Mouse (Mus musculus) G1E (cell line): ENCODE data around the gene Rbms2. TPM values are rescaled to one million over a fixed set of nuclear protein-coding genes. Genes with fewer than 3 reads are reported as not detected.
A peak's percentile ranks its signal among the peaks of the same experiment; 100 is the strongest.

ENCODE experiments used
- ATAC-seq: 2 replicates; pipeline ENCODE4 v1.8.0; 2016; ENCODE audit warnings: mild to moderate bottlenecking; ENCODE audit not compliant: insufficient number of reproducible peaks, poor library complexity, low FRiP score, severe bottlenecking; ENCODE audit errors: extremely low read depth
- DNase-seq: peaks from one replicate; pipeline ENCODE4 v3.0.0; 2012; ENCODE audit warnings: low spot score
- H3K27me3 ChIP-seq: 2 replicates; pipeline ENCODE4 v1.6.1; 2012; ENCODE audit warnings: mild to moderate bottlenecking, low read length, inconsistent platforms; ENCODE audit not compliant: insufficient read depth
- H3K36me3 ChIP-seq: replicated peaks from 2 replicates; pipeline ENCODE3; 2012; ENCODE audit warnings: mild to moderate bottlenecking, inconsistent platforms
- H3K4me1 ChIP-seq: 2 replicates; pipeline ENCODE4 v1.6.1; 2012; ENCODE audit warnings: low read depth, low read length, inconsistent platforms, mixed read lengths; ENCODE audit not compliant: insufficient read depth
- H3K4me3 ChIP-seq: 2 replicates; pipeline ENCODE4 v1.5.1; 2012; ENCODE audit warnings: low read depth, mild to moderate bottlenecking, inconsistent platforms, low read length, moderate library complexity, mixed read lengths
- H3K9me3 ChIP-seq: replicated peaks from 2 replicates; pipeline ENCODE4 v1.6.1; 2012; ENCODE audit warnings: inconsistent platforms
- CTCF ChIP-seq: IDR thresholded peaks from 2 replicates; pipeline ENCODE4 v1.5.1; 2012; ENCODE audit warnings: low read depth, low read length, inconsistent platforms, mixed read lengths
- GATA1 ChIP-seq: IDR thresholded peaks from 2 replicates; pipeline ENCODE4 v1.6.1; 2012; ENCODE audit warnings: borderline replicate concordance, low read length, inconsistent platforms, mixed read lengths
- GATA2 ChIP-seq: IDR thresholded peaks from 2 replicates; pipeline ENCODE4 v1.6.1; 2012; ENCODE audit warnings: low read depth, low read length, inconsistent platforms, borderline replicate concordance
- POLR2AphosphoS5 ChIP-seq: IDR thresholded peaks from 2 replicates; pipeline ENCODE4 v1.6.1; 2012; ENCODE audit warnings: low read depth, low read length, inconsistent platforms; ENCODE audit not compliant: insufficient replicate concordance
- TAL1 ChIP-seq: conservative IDR thresholded peaks from 2 replicates; pipeline ENCODE4 v1.6.1; 2012; ENCODE audit warnings: low read depth, low read length, inconsistent platforms, mixed read lengths
- polyA plus RNA-seq: library from polyadenylated mRNA; stranded (reverse); fragments of >175 nt; gene quantifications from 2 replicates; pipeline ENCODE4 v1.2.3, GENCODE M21; 2012
- total RNA-seq, 2 experiments: library from RNA; stranded (forward) in 1 of 2; stranded (reverse) in 1 of 2; fragments of 200-1000 nt in 1 of 2; fragments of >200 nt in 1 of 2; fragmentation: Nextera tagmentation in 1 of 2; gene quantifications; 2 replicates each; pipeline ENCODE4 v1.2.3; 2014 to 2017

Gene Rbms2
- total and polyA plus RNA-seq, 3 experiments = 8.3 to 32.1 (median 11.3) TPM

GRCm38 (mm10) chr10:128084160-128084559 is 95.9 kb downstream of the Rbms2 start:
- Histone ChIP-seq H3K4me1 (peaks cover 47% of the 10 kb centered on the region), H3K27me3 (no peaks in the 10 kb centered on the region), H3K36me3 (peaks cover 55% of the 10 kb centered on the region), H3K9me3 (no peaks in the 10 kb centered on the region), H3K4me3 (peak overlapping the region; percentile 81)
- DNase-seq = no peak
- ATAC-seq = no peak
- TF ChIP-seq TAL1 = no peak
- TF ChIP-seq GATA1 = no peak
- no peak for TF ChIP-seq GATA2
- TF ChIP-seq POLR2AphosphoS5 = no peak; the same call in 1 of the 2 replicates
- TF ChIP-seq CTCF = no peak

GRCm38 (mm10) chr10:128083688-128084087 is 96.4 kb downstream of the Rbms2 start:
- peaks cover 52% of the 10 kb centered on the region for H3K36me3 ChIP-seq
- no peak for DNase-seq
- peaks cover 43% of the 10 kb centered on the region for H3K4me1 ChIP-seq
- no peaks in the 10 kb centered on the region for H3K27me3 ChIP-seq
- TF ChIP-seq POLR2AphosphoS5 (peak; percentile 62; the same call in 1 of the 2 replicates), CTCF (no peak)
- no peaks in the 10 kb centered on the region for H3K9me3 ChIP-seq
- ATAC-seq = no peak
- peak overlapping the region; percentile 81 for H3K4me3 ChIP-seq

- TF ChIP-seq GATA2 (no peak), POLR2AphosphoS5 (no peak), TAL1 (no peak), GATA1 (no peak), CTCF (no peak)
- H3K4me1 ChIP-seq = peaks cover 36% of the 10 kb centered on the region
Measured at GRCm38 (mm10) chr10:128082880-128083421, 97.1 kb downstream of the Rbms2 start, which contains the start of gene Atp5b. TSS of gene Atp5b (plus strand) at chr10:128083273.

DNA sequence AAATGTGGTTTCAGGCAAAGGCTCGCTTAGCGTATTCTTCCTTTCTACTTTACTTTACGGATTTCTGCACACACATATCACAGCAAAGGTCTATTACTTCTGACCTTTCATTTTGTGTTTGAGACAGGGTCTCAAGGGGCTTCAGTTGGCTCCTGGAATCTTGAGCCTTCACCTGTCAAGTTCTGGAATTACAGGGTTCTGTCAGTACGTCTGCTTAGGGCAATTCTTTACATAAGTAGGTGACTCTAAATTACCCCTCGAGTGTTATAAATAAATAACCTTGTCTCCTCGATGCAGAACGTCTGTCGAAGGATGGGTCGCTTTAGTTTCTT is 97.7 kb downstream of the Rbms2 start:
- no peak for TF ChIP-seq GATA2
- TF ChIP-seq POLR2AphosphoS5 = no peak
- TF ChIP-seq GATA1 = no peak
- no peak for TF ChIP-seq TAL1
- no peak for TF ChIP-seq CTCF
- Histone ChIP-seq H3K4me3 (peak overlapping the region; percentile 81), H3K27me3 (no peaks in the 10 kb centered on the region), H3K4me1 (peaks cover 31% of the 10 kb centered on the region), H3K9me3 (no peaks in the 10 kb centered on the region), H3K36me3 (peaks cover 50% of the 10 kb centered on the region)
- no peak for DNase-seq
- ATAC-seq = no peak

More at GRCm38 (mm10) chr10:128082880-128083421, 97.1 kb downstream of the Rbms2 start, which contains the start of gene Atp5b:
- peak; percentile 93 for ATAC-seq
- H3K9me3 ChIP-seq = no peaks in the 10 kb centered on the region
- H3K27me3 ChIP-seq = no peaks in the 10 kb centered on the region
- H3K4me3 ChIP-seq = peak within 1 kb of the TSS; percentile 81
- DNase-seq = peak; percentile 93
- peaks cover 50% of the 10 kb centered on the region for H3K36me3 ChIP-seq

DNA sequence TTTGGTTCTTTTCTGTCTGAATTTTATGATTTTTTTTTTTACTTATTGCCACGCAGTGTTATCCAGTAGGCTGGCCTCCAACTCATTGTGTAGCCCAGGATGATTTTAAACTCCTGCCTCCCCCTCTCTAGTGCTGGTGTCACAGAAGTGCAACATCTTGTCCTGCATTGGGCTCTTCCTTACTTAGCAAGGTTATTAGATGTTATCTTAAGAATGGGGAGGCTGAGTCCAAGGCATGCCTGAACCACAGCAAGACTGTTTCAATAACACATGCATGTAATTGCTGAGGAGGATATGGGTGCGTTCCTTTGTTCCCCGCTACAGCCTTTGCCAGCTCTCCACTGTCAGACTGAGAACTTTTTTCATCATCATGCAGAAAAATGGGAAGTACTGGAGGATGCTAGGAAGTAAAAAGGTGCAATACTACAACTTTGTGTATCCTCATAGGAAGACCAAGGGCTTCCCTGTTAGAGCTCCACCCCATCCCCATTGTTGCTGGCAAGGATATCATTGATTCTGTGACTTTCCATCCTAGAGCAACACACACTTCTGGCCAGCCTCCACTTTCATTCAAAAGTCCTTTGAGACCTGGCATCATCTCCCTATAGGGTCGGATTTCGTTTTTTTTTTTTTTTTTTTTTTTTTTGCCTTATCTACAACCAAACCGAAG is 98.2 kb downstream of the Rbms2 start:
- ATAC-seq (no peak), DNase-seq (no peak)
- H3K9me3 ChIP-seq = no peaks in the 10 kb centered on the region
- H3K27me3 ChIP-seq = no peaks in the 10 kb centered on the region
- H3K36me3 ChIP-seq = peaks cover 51% of the 10 kb centered on the region
- peak overlapping the region; percentile 81 for H3K4me3 ChIP-seq
- H3K4me1 ChIP-seq = peaks cover 31% of the 10 kb centered on the region
- TF ChIP-seq TAL1 (no peak), POLR2AphosphoS5 (no peak), GATA1 (no peak), CTCF (no peak), GATA2 (no peak)

Other genes with a start within 250 kb of the Rbms2 start
Only the 20 nearest of the 22 such genes appear.
- gene Hsd17b6, start 172.7 kb downstream of the Rbms2 start, total RNA-seq (2014; fragmentation: Nextera tagmentation) = not detected in 2 replicates
- 0.05 TPM in 1 of 2 replicates, not detected in the other for gene Hsd17b6, start 172.7 kb downstream of the Rbms2 start, total RNA-seq (2017)
- gene Hsd17b6, start 172.7 kb downstream of the Rbms2 start, polyA plus RNA-seq = not detected in 2 replicates
- 83.3 and 97.0 TPM in 2 replicates for gene Prim1, start 165.1 kb downstream of the Rbms2 start, total RNA-seq (2014; fragmentation: Nextera tagmentation)
- 134 TPM in 2 replicates for gene Prim1, start 165.1 kb downstream of the Rbms2 start, total RNA-seq (2017)
- gene Prim1, start 165.1 kb downstream of the Rbms2 start, polyA plus RNA-seq = 3.7 and 5.8 TPM in 2 replicates
- gene Naca, start 144.7 kb downstream of the Rbms2 start, total RNA-seq (2014; fragmentation: Nextera tagmentation) = 544 and 609 TPM in 2 replicates
- 1,963 and 1,995 TPM in 2 replicates for gene Naca, start 144.7 kb downstream of the Rbms2 start, total RNA-seq (2017)
- 99.4 and 167 TPM in 2 replicates for gene Naca, start 144.7 kb downstream of the Rbms2 start, polyA plus RNA-seq
- gene Ptges3, start 121.3 kb downstream of the Rbms2 start, total RNA-seq (2014; fragmentation: Nextera tagmentation) = 209 and 228 TPM in 2 replicates
- gene Ptges3, start 121.3 kb downstream of the Rbms2 start, total RNA-seq (2017) = 269 and 315 TPM in 2 replicates
- 268 and 269 TPM in 2 replicates for gene Ptges3, start 121.3 kb downstream of the Rbms2 start, polyA plus RNA-seq
- gene Atp5b, start 97.0 kb downstream of the Rbms2 start, total RNA-seq (2014; fragmentation: Nextera tagmentation) = 2,076 and 2,077 TPM in 2 replicates
- gene Atp5b, start 97.0 kb downstream of the Rbms2 start, total RNA-seq (2017) = 2,841 and 2,974 TPM in 2 replicates
- 1,412 and 1,783 TPM in 2 replicates for gene Atp5b, start 97.0 kb downstream of the Rbms2 start, polyA plus RNA-seq
- gene Baz2a, start 88.7 kb downstream of the Rbms2 start, total RNA-seq (2014; fragmentation: Nextera tagmentation) = 102 and 116 TPM in 2 replicates
- gene Baz2a, start 88.7 kb downstream of the Rbms2 start, total RNA-seq (2017) = 14.8 and 16.6 TPM in 2 replicates
- gene Baz2a, start 88.7 kb downstream of the Rbms2 start, polyA plus RNA-seq = 24.8 and 34.7 TPM in 2 replicates
- gene Gls2, start 14.2 kb upstream of the Rbms2 start, total RNA-seq (2014; fragmentation: Nextera tagmentation) = 10.7 and 15.0 TPM in 2 replicates
- 4.0 and 5.3 TPM in 2 replicates for gene Gls2, start 14.2 kb upstream of the Rbms2 start, total RNA-seq (2017)
- gene Gls2, start 14.2 kb upstream of the Rbms2 start, polyA plus RNA-seq = 11.1 and 14.6 TPM in 2 replicates
- 11.5 and 13.9 TPM in 2 replicates for gene Spryd4, start 31.5 kb upstream of the Rbms2 start, total RNA-seq (2014; fragmentation: Nextera tagmentation)
- 18.8 and 23.3 TPM in 2 replicates for gene Spryd4, start 31.5 kb upstream of the Rbms2 start, total RNA-seq (2017)
- gene Spryd4, start 31.5 kb upstream of the Rbms2 start, polyA plus RNA-seq = 3.2 and 4.4 TPM in 2 replicates
- not detected in 2 replicates for gene Mip, start 45.5 kb upstream of the Rbms2 start, total RNA-seq (2014; fragmentation: Nextera tagmentation)
- gene Mip, start 45.5 kb upstream of the Rbms2 start, total RNA-seq (2017) = 0.05 TPM in 1 of 2 replicates, not detected in the other
- 0.02 TPM in 1 of 2 replicates, not detected in the other for gene Mip, start 45.5 kb upstream of the Rbms2 start, polyA plus RNA-seq
- gene Timeless, start 51.8 kb upstream of the Rbms2 start, total RNA-seq (2014; fragmentation: Nextera tagmentation) = 28.1 and 32.6 TPM in 2 replicates
- 43.8 and 61.4 TPM in 2 replicates for gene Timeless, start 51.8 kb upstream of the Rbms2 start, total RNA-seq (2017)
- gene Timeless, start 51.8 kb upstream of the Rbms2 start, polyA plus RNA-seq = 44.2 and 46.7 TPM in 2 replicates
- not detected in 2 replicates for gene Apon, start 73.8 kb upstream of the Rbms2 start, total RNA-seq (2014; fragmentation: Nextera tagmentation)
- 0.17 and 0.27 TPM in 2 replicates for gene Apon, start 73.8 kb upstream of the Rbms2 start, total RNA-seq (2017)
- gene Apon, start 73.8 kb upstream of the Rbms2 start, polyA plus RNA-seq = 0.04 TPM in 1 of 2 replicates, not detected in the other
- gene Apof, start 88.4 kb upstream of the Rbms2 start, total RNA-seq (2014; fragmentation: Nextera tagmentation) = not detected in 2 replicates
- gene Apof, start 88.4 kb upstream of the Rbms2 start, total RNA-seq (2017) = 0.12 and 0.16 TPM in 2 replicates
- gene Apof, start 88.4 kb upstream of the Rbms2 start, polyA plus RNA-seq = not detected in 2 replicates
- 23.3 and 24.5 TPM in 2 replicates for gene Stat2, start 90.3 kb upstream of the Rbms2 start, total RNA-seq (2014; fragmentation: Nextera tagmentation)
- 15.0 and 16.7 TPM in 2 replicates for gene Stat2, start 90.3 kb upstream of the Rbms2 start, total RNA-seq (2017)
- 10.0 and 10.7 TPM in 2 replicates for gene Stat2, start 90.3 kb upstream of the Rbms2 start, polyA plus RNA-seq
- not detected in 2 replicates for gene Il23a, start 118.5 kb upstream of the Rbms2 start, total RNA-seq (2014; fragmentation: Nextera tagmentation)
- gene Il23a, start 118.5 kb upstream of the Rbms2 start, total RNA-seq (2017) = 0.16 TPM in 1 of 2 replicates, not detected in the other
- gene Il23a, start 118.5 kb upstream of the Rbms2 start, polyA plus RNA-seq = 0.03 TPM in 1 of 2 replicates, not detected in the other
- gene Pan2, start 123.0 kb upstream of the Rbms2 start, total RNA-seq (2014; fragmentation: Nextera tagmentation) = 23.2 and 30.2 TPM in 2 replicates
- 13.8 TPM in 2 replicates for gene Pan2, start 123.0 kb upstream of the Rbms2 start, total RNA-seq (2017)
- gene Pan2, start 123.0 kb upstream of the Rbms2 start, polyA plus RNA-seq = 3.4 and 3.6 TPM in 2 replicates
- 57.9 and 91.2 TPM in 2 replicates for gene Cnpy2, start 142.2 kb upstream of the Rbms2 start, total RNA-seq (2014; fragmentation: Nextera tagmentation)
- 74.0 and 77.3 TPM in 2 replicates for gene Cnpy2, start 142.2 kb upstream of the Rbms2 start, total RNA-seq (2017)
- 60.5 and 74.4 TPM in 2 replicates for gene Cnpy2, start 142.2 kb upstream of the Rbms2 start, polyA plus RNA-seq
- gene Cs, start 157.4 kb upstream of the Rbms2 start, total RNA-seq (2014; fragmentation: Nextera tagmentation) = 323 and 337 TPM in 2 replicates
- gene Cs, start 157.4 kb upstream of the Rbms2 start, total RNA-seq (2017) = 175 and 181 TPM in 2 replicates
- 21.6 and 56.6 TPM in 2 replicates for gene Cs, start 157.4 kb upstream of the Rbms2 start, polyA plus RNA-seq
- 28.8 and 29.8 TPM in 2 replicates for gene Coq10a, start 188.7 kb upstream of the Rbms2 start, total RNA-seq (2014; fragmentation: Nextera tagmentation)
- 24.9 and 27.4 TPM in 2 replicates for gene Coq10a, start 188.7 kb upstream of the Rbms2 start, total RNA-seq (2017)
- gene Coq10a, start 188.7 kb upstream of the Rbms2 start, polyA plus RNA-seq = 7.3 and 8.7 TPM in 2 replicates
- 72.9 and 80.4 TPM in 2 replicates for gene Ankrd52, start 196.8 kb upstream of the Rbms2 start, total RNA-seq (2014; fragmentation: Nextera tagmentation)
- gene Ankrd52, start 196.8 kb upstream of the Rbms2 start, total RNA-seq (2017) = 5.9 and 6.6 TPM in 2 replicates
- 68.3 and 75.9 TPM in 2 replicates for gene Ankrd52, start 196.8 kb upstream of the Rbms2 start, polyA plus RNA-seq
- gene Slc39a5, start 220.9 kb upstream of the Rbms2 start, total RNA-seq (2014; fragmentation: Nextera tagmentation) = not detected in 2 replicates
- not detected in 2 replicates for gene Slc39a5, start 220.9 kb upstream of the Rbms2 start, total RNA-seq (2017)
- gene Slc39a5, start 220.9 kb upstream of the Rbms2 start, polyA plus RNA-seq = not detected in 2 replicates